Mouse (Mus musculus) intestine, embryonic 14.5 days (tissue): Measurements from ENCODE around the gene Mansc1. TPM values are rescaled to one million over a fixed set of nuclear protein-coding genes. Genes with fewer than 3 reads are reported as not detected.

Experiments used
- ATAC-seq: fragments of 200-750 bp; cut with Nextera tagmentation; replicated peaks from 2 replicates; pipeline ENCODE4 v1.8.0; 2017; ENCODE audit warnings: low read depth, moderate number of reproducible peaks, moderate TSS enrichment, moderate library complexity; ENCODE audit not compliant: low FRiP score, low TSS enrichment
- DNase-seq: peaks from one replicate; pipeline ENCODE4 v3.0.0-alpha.2; 2018; ENCODE audit warnings: low spot score
- H3K27ac ChIP-seq: fragments of 300-500 bp; sonication (generic); 2 replicates; pipeline ENCODE4 v1.5.1; 2014; ENCODE audit warnings: low read depth, mild to moderate bottlenecking, control low read depth
- H3K27me3 ChIP-seq: fragments of 300-500 bp; sonication (generic); replicated peaks from 2 replicates; pipeline ENCODE4 v1.6.1; 2014; ENCODE audit warnings: low read length, control low read depth; ENCODE audit not compliant: control insufficient read depth, insufficient read depth
- H3K36me3 ChIP-seq: fragments of 300-500 bp; sonication (generic); 2 replicates; pipeline ENCODE4 v1.6.1; 2014; ENCODE audit warnings: low read length, control low read depth; ENCODE audit not compliant: control insufficient read depth, insufficient read depth
- H3K4me1 ChIP-seq: fragments of 300-500 bp; sonication (generic); replicated peaks from 2 replicates; pipeline ENCODE4 v1.6.1; 2014; ENCODE audit warnings: low read length, control low read depth, mixed read lengths; ENCODE audit not compliant: control insufficient read depth, insufficient read depth
- H3K4me2 ChIP-seq: fragments of 300-500 bp; sonication (generic); 2 replicates; pipeline ENCODE4 v1.6.1; 2014; ENCODE audit warnings: low read length
- H3K4me3 ChIP-seq: fragments of 300-500 bp; sonication (generic); 2 replicates; pipeline ENCODE4 v1.5.1; 2014; ENCODE audit warnings: low read depth, low read length, control low read depth, mixed read lengths
- H3K9ac ChIP-seq: fragments of 300-500 bp; sonication (generic); 2 replicates; pipeline ENCODE4 v1.6.1; 2014; ENCODE audit warnings: mild to moderate bottlenecking, low read length
- H3K9me3 ChIP-seq: fragments of 300-500 bp; sonication (generic); 2 replicates; pipeline ENCODE4 v1.6.1; 2016; ENCODE audit warnings: low read length, control low read depth; ENCODE audit not compliant: control insufficient read depth
- WGBS: fragments of 180-500 bp; shearing (Covaris S2); extraction: QIAGEN DNeasy Blood & Tissue Kit; methylation state at CpG from one replicate; pipeline ENCODE4 v1.1.7; 2014; 5-methylcytosine and 5-hydroxymethylcytosine counted together
- polyA plus RNA-seq: library from polyadenylated mRNA; unstranded; fragments of >200 nt; fragmentation: Nextera tagmentation; extraction: Ambion mirVana; gene quantifications from 2 replicates; pipeline ENCODE4 v1.2.1, GENCODE M21; 2014

The Mansc1 gene
- polyA plus RNA-seq, 1 experiment from 2014 or later: 6.2 TPM

DNA sequence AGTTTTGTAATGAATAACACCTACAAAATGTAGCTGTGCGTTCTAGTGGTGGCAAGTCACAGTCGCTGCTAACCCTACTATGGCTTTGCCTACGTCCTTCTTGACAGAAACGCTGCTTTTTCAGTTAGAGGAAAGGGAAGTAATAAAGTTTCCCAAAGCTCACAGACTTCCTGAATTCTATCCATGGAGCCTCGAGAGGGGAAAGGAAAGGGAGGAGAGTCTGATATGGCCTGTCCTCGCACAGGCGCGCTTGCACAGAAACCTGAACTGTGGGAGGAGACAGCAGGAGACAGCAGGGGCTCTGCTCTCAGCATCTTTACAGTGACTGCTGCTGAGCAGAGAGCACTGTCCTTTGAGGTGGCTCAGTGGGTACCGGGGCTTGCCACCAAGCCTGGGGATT, 1.8 kb downstream of the Mansc1 start:
- no peak for DNase-seq
- H3K27me3 ChIP-seq: peaks cover 8% of the 10 kb centered on the region
- H3K9ac ChIP-seq: no peak overlapping the region
- H3K27ac ChIP-seq: no peak overlapping the region
- H3K4me2 ChIP-seq: no peak overlapping the region
- no peak overlapping the region for H3K4me3 ChIP-seq
- no peaks in the 10 kb centered on the region; the same call in 1 of the 2 replicates for H3K4me1 ChIP-seq
- 73% methylated on average over 9 of the region's 9 CpGs for WGBS
- no peak for ATAC-seq
- no peaks in the 10 kb centered on the region for H3K36me3 ChIP-seq
- H3K9me3 ChIP-seq: no peaks in the 10 kb centered on the region

DNA sequence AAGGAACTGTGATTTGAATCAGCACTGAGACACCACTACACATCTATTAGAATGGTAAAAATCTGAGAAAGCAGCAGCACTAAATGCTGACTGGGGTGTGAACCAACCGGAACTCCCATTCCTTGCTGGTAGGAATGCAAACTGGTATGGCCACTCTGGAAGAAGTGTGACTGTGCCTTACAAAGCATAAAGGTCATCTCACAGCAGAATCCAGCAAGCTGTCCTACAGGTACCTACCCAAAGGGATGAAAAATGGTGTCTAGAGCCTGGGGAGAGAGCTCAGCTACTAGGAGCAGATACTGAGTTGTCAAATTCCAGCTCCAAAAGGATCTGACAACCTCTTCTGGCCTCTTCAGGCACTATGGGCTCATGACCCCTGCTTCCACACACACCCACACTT, 5.7 kb downstream of the Mansc1 start:
- DNase-seq (no peak), ATAC-seq (no peak)
- no peak overlapping the region for H3K27ac ChIP-seq
- 85% methylated on average over 1 of the region's 1 CpGs for WGBS
- H3K36me3 ChIP-seq: no peaks in the 10 kb centered on the region
- H3K9ac ChIP-seq: no peak overlapping the region
- no peak overlapping the region for H3K4me3 ChIP-seq
- H3K27me3 ChIP-seq: peaks cover 7% of the 10 kb centered on the region; the same call in 1 of the 2 replicates
- no peak overlapping the region for H3K4me2 ChIP-seq
- H3K4me1 ChIP-seq: no peaks in the 10 kb centered on the region
- no peaks in the 10 kb centered on the region for H3K9me3 ChIP-seq

DNA sequence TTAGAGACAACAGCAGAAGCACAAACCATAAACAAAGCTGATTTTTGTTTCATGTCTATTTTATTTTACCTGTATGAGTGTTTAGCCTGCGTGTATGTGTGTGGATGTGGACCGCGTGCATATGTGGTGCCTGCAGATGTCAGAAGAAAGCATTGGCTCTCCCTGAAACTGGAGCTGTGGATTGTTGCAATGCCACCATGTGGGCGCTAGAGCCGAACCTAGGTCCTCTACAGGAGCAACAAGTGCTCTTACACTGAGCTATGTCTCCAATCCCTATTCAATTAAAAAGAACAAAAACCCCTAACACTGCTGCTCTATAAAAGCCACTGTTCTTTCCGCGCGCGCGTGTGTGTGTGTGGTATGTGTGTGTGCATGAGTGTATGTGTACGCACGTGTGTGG, 6.9 kb downstream of the Mansc1 start:
- no peak for DNase-seq
- Histone ChIP-seq H3K9me3 (no peaks in the 10 kb centered on the region), H3K27me3 (no peaks in the 10 kb centered on the region), H3K4me1 (no peaks in the 10 kb centered on the region), H3K4me3 (no peak overlapping the region), H3K9ac (no peak overlapping the region), H3K27ac (no peak overlapping the region), H3K36me3 (no peaks in the 10 kb centered on the region), H3K4me2 (no peak overlapping the region)
- 0 out of 2 replicates have a peak, but pooled peaks have one; percentile 27 for ATAC-seq
- 66% methylated on average over 12 of the region's 12 CpGs for WGBS

DNA sequence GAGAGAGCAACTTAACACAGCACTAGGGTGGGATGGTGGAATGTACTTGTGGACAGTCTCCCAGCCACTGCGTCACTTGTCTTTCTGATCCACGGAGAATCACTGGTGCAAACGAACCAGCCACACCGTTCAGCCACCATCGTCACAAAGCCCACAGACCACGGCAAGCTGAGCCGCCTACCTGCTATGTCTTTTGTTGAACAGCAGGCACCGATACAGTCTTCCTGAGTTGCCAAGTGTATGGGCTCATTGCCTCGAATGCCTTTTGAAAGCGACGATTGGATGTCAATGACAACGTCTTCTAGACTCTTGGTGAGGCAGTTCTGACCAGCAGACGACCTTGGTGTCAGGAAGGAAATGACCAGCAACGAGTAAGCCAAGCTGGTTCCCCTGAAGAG, 10.7 kb downstream of the Mansc1 start:
- Histone ChIP-seq H3K4me2 (no peak overlapping the region), H3K27ac (no peak overlapping the region), H3K9me3 (no peaks in the 10 kb centered on the region), H3K9ac (no peak overlapping the region), H3K27me3 (no peaks in the 10 kb centered on the region), H3K4me3 (no peak overlapping the region), H3K36me3 (no peaks in the 10 kb centered on the region), H3K4me1 (no peaks in the 10 kb centered on the region)
- 81% methylated on average over 14 of the region's 14 CpGs for WGBS
- no peak for ATAC-seq
- DNase-seq: no peak

DNA sequence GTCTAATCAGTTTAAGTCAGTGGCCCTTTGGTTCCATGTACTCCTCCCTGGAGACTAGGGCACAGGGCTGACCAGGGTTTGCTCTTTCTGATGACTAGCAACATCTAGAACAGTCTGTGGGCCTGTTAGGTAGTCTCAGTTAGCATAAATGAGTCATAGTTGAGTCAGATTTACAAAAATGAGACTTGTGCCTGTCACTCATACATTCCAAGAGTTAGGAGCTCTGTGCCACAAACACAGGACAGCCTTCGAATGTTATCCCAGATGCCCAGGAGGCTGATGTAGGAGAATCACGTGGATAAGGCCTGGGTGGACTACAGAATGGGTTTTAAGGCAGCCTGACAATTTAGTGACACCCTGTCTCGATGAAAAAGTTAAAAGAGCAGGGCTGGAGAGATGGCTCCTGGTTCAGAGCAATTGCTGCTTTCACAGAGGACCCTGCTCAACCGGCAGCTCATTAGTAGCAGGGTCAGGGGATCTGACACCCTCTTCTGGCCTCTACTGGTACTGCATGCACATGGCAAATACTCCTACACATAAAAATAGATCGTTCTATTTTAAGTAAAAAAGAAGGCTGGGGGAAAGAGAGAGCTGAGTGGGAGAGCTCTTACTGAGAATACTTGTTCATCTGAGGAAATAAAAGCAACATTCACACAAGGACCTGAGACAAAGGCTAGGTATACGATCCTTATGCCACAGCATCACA, 11.3 kb downstream of the Mansc1 start:
- ATAC-seq (no peak), DNase-seq (no peak)
- no peak overlapping the region for H3K4me2 ChIP-seq
- H3K9me3 ChIP-seq: no peaks in the 10 kb centered on the region
- H3K9ac ChIP-seq: no peak overlapping the region
- peaks cover under 1% of the 10 kb centered on the region; the same call in 1 of the 2 replicates for H3K4me1 ChIP-seq
- no peak overlapping the region for H3K27ac ChIP-seq
- WGBS: 63% methylated on average over 6 of the region's 6 CpGs
- H3K4me3 ChIP-seq: no peak overlapping the region
- no peaks in the 10 kb centered on the region for H3K27me3 ChIP-seq
- H3K36me3 ChIP-seq: no peaks in the 10 kb centered on the region

DNA sequence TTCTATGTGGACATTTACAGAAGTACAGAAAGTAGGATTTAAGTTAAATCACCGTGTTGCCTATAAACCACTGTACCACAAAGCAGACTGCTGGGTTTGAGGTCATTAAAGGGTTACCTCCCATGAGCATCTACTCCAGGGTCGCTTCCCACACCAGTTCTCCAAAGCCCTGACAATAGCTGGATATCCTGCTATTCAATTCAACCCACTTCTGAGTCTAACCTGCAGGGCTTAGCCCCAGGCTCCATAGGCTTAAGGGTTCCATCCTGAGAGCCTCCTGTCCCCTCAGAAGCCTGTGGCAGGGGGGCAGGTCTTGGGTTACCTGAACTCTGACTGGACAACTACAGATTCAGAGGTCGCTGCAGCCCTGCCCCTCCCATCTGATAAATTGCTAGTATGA, 12.2 kb downstream of the Mansc1 start:
- Histone ChIP-seq H3K27ac (no peak overlapping the region), H3K36me3 (no peaks in the 10 kb centered on the region), H3K4me2 (no peak overlapping the region), H3K4me3 (no peak overlapping the region), H3K4me1 (peaks cover 7% of the 10 kb centered on the region), H3K27me3 (no peaks in the 10 kb centered on the region), H3K9ac (no peak overlapping the region), H3K9me3 (no peaks in the 10 kb centered on the region)
- 79% methylated on average over 3 of the region's 3 CpGs for WGBS
- no peak for DNase-seq
- ATAC-seq: no peak

DNA sequence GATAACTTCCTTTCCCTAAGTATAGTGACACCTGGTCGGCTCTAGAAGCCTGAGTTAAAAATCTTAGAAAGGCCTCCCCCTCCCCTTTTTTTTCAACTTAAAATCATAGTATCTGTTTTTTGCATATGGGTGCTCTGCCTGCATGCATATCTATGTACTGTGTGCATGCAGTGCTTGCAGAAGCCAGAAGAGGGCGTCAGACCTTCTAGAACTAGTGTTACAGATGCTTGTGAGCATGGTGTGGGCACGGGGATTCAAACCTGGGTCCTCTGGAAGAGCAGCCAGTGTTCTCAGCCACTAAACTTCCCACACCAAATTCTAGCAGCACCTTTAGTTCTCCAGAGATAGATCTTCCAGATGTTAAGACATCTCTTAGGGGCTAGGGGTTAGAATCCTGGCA, 14.7 kb downstream of the Mansc1 start:
- H3K4me2 ChIP-seq: no peak overlapping the region
- H3K9ac ChIP-seq: no peak overlapping the region
- DNase-seq (no peak), ATAC-seq (no peak)
- 64% methylated on average over 3 of the region's 3 CpGs for WGBS
- peaks cover 12% of the 10 kb centered on the region for H3K4me1 ChIP-seq
- no peaks in the 10 kb centered on the region for H3K27me3 ChIP-seq
- H3K9me3 ChIP-seq: no peaks in the 10 kb centered on the region
- H3K27ac ChIP-seq: no peak overlapping the region
- no peak overlapping the region for H3K4me3 ChIP-seq
- no peaks in the 10 kb centered on the region for H3K36me3 ChIP-seq

DNA sequence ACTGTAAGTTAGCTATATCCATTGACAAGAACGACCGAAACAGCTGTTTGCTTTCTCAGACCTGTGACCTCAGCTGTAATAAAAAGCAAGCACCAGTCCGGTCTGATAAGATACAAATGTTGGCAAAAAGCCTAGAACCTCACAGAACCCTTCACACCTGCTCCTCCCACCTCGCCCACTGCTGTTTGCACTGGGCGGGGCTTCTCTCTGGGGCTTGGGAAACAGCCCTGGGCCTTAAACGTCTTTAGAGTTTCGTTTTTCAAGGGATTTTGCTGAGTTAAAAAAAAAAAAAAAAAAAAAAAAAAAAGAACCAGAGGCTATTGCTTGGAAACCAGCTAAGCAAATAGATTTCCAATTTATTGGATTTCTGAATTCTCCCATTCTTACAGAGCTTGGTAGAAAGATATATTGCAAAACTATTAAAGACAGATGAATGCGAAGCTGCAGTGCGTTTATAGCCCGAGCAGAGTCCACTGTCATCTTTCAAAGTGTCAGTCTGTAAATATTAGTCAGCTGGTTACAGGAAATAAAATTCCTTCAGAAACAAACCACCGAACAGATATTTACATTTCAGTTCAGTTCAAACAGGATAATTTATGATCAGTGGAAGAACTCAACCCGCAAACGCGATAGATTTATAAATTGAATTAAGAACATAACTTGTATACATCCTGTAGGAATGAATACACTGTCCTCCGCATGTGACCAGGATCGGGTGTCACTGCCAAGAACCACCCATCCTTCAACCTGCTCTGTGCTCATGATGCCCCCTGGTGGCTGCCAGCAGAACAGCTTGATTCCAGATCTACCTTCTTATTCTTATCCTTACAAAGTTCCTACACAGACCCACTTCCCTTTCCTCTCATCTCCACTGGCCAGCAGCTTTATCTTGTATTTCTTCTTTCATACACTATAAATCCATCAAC, 17.3 kb downstream of the Mansc1 start:
- H3K4me1 ChIP-seq: peaks cover 12% of the 10 kb centered on the region
- H3K36me3 ChIP-seq: no peaks in the 10 kb centered on the region
- no peaks in the 10 kb centered on the region for H3K9me3 ChIP-seq
- peak overlapping the region; percentile 28 for H3K4me2 ChIP-seq
- no peak overlapping the region for H3K9ac ChIP-seq
- 3% methylated on average over 16 of the region's 16 CpGs for WGBS
- H3K4me3 ChIP-seq: peak overlapping the region; percentile 2; the same call in 1 of the 2 replicates
- ATAC-seq (peak; percentile 76), DNase-seq (peak; percentile 88)
- no peaks in the 10 kb centered on the region for H3K27me3 ChIP-seq
- peak overlapping the region; percentile 47; the same call in 1 of the 2 replicates for H3K27ac ChIP-seq
